Mouse (Mus musculus): ENCODE data around the gene Mlec. TPM values are rescaled to one million over a fixed set of nuclear protein-coding genes. Genes with fewer than 3 reads are reported as not detected.
A peak's percentile ranks its signal among the peaks of the same experiment; 100 is the strongest.

The Mlec gene
- 100 to 1,000 TPM; 216 to 235 TPM for total RNA-seq (2021)
- long read RNA-seq, experiment 1, full-length matches to known transcripts: 108 of 183 reads
- long read RNA-seq, experiment 1, partial matches to known transcripts: 0 of 183 reads
- long read RNA-seq, experiment 1, other reads (novel, unspliced or antisense): 75 of 183 reads
- long read RNA-seq, experiment 2, full-length matches to known transcripts: 127 of 200 reads
- long read RNA-seq, experiment 2, partial matches to known transcripts: 3 of 200 reads
- long read RNA-seq, experiment 2, other reads (novel, unspliced or antisense): 70 of 200 reads

DNA sequence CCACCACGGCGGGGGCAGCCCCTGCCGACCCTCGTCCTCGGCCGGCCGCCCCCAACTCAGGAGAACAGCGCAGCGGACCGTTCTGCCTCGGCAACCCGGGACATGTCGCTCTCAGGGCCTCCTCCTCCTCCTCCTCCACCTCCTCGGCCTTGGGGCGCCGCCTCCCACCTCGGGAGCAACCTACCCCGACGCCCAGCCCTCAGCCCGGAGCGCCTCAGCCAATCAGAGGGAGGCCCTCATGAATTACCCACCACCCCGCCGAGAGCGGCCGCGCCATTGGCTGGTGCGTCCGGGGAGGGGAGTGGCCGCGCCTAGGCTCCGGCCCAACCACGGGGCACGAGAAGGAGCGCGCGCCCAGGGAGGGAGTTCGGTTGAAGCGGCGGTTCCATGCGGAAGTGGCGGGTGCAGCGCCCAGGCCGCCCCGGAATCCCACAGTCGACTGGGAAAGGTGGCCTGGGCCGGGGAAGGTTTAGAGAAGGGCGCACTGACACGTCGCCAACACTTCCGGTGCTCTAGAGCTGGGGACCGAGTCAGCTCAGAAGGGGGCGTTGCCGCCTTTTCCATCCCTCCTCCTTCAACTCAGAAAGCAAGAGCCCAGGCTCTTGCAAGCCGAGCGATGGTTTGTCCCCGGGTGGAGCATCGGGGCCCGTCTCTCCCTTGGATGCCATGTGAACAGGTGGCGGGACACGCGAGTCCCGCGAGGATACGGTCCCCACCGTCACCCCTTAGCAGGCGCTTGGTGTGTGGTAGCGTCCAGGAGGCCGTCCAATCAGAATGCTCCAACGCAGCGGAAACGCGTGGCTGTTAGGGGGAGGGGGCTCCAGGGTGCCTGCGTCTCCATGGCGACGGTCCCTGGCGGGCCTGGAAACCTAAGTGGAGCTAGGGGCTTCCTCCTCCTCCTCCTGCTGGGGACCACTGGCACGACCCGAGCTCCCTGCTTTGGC, at the start of gene Mlec:
Mlec (minus strand) TSS at position 140 of the 944 bp plus-strand sequence.
- intact Hi-C loops (cut with DNase I; ENCODE audit: low total_unique reads): no loop called here
- DNase-seq: peak; percentile 99

GRCm38 (mm10) chr5:115207244-115207643, 49.3 kb upstream of the Mlec start:
- intact Hi-C loops (cut with DNase I; ENCODE audit: low total_unique reads): no loop called here
- DNase-seq: no peak

DNA sequence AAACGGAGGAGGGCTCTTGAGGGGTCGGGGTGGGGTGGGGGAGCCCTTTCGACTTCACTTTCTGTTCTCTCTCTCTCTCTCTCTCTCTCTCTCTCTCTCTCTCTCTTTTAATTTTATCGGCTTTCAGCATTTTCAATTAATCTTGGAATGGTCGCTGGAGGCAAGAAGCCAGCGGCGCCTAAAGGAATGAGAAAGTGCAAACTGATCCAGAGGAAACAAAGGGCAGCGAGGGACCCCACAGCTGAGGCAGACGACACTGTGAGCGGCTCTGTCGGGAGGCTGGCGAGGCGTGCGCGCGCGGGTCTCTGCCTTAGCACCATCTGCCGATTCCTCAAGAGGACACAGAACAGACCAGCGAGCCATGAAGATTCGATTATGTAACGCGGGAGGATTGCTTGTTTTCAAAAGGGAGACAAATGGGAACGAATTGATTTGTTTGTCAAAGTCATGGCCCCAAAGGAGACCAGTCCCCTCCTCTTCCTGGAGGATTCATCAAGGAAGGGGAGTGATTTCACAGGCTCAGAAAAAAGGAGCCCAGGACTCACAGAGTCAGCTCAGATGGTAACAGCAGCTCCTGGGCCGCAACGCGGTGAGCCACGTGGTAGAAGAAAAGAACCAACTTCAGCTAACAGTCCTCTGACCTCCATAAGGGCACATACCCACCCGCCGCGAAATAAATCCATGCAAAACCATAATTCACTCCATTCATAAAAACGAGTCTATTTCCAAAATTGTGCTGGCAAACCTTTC, 46.8 kb upstream of the Mlec start:
- intact Hi-C loops (cut with DNase I; ENCODE audit: low total_unique reads): no loop called here
- DNase-seq: no peak

GRCm38 (mm10) chr5:115203735-115204561, 46.0 kb upstream of the Mlec start:
- DNase-seq: no peak
- intact Hi-C loops (cut with DNase I; ENCODE audit: low total_unique reads): no loop called here

- DNase-seq: no peak
- intact Hi-C loops (cut with DNase I; ENCODE audit: low total_unique reads): no loop called here
These were observed 36.7 kb upstream of the Mlec start for GRCm38 (mm10) chr5:115194626-115195221.

DNA sequence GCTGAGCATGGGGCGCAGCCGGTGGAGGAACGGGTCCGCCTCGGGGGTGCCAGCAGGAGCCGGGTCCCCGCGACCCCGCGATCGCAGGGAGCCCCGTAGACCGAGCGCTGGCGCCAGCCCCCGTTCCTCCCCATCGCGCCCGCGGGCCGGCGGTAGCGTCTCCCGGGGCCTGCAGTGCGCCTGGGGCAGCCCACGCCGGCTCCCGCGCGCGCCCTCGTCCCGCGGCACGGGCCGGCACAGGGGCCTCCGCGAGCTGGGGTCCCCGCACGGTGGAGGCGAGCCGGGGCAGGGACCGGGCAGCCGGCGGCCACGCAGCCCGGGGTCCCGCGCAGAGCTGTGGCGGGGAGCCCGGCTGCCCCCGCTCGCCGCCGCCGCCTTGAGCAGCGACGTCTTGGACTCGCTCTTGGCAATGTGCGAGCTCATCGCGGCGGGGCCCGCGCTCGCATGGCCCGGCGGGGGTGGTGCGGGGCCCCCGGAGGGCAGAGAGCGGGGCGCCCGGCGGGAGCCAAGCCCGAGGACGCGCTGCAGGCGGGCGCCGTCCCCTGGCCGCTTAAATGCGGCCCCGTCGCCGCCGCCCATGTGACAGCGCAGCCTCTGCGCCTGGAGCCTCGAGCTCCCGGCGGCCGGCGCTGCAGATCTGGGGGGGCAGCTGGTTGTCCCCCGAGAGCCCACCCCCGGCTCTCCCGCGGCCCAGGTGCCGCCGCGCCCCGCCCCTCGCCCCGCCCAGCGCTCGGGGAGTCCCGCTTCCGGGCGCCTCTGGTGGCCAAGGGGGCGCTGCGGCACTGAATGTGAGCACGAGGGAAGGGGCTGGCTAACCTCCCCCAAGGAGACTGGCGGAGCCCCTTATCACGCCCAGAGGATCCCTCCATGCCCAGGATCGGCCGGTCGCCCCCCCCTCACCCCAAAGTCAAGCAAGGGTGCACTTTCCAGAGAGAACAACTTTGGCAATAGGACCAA, 36.0 kb upstream of the Mlec start, which contains the start of gene Cabp1:
Cabp1 (minus strand) TSS at position 713 of the 957 bp plus-strand sequence.
- DNase-seq: peak; percentile 51
- intact Hi-C loops (cut with DNase I; ENCODE audit: low total_unique reads): no loop called here

GRCm38 (mm10) chr5:115193226-115193625, 35.2 kb upstream of the Mlec start:
- DNase-seq: peak; percentile 73
- intact Hi-C loops (cut with DNase I; ENCODE audit: low total_unique reads): no loop called here

GRCm38 (mm10) chr5:115192828-115193195, 34.8 kb upstream of the Mlec start:
- DNase-seq: no peak
- intact Hi-C loops (cut with DNase I; ENCODE audit: low total_unique reads): no loop called here

DNA sequence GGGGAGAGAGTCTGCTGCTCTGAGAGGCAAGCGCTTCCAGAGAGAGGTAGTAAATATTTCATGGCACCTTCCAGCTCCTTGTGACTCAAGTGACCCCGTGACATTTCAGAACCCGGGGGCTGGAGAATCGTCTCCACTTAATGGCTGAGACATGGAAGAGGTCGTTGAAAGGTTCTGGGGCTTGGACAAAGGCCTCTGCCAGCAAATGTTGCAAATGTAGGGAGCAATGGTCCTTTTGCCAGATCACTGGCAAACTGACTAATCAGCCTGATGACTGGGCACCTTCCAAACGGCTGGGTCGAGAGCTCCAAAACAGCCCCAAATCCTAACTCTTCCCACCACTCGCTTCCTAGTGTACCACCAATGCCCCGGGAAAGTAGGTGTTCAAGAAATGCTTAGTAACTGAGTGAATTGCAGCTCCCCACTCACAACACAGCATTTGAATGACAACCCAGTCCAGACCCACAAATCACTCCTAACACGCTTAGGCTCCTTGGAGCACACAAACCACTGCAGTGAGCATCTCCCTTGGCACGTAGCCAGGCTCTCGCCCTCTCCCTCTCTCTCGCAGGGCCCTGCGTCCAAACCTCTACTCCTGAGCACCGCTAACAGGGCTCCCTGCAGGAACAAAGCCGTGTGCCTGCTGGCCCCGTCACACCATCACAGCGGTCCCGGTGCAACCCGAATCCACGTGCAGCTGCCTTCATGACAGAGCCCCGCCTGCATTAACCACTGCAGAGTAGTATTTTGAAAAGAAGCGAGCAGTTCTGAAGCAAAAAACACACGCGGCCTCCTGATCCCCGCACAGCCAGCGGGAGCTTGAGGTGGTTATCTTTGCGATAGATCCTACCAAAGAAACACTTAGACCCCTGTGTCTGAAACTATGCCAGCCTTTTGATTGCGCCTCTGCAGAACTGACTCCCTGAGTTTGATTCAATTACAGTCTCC, 34.2 kb upstream of the Mlec start:
- no peak for DNase-seq
- intact Hi-C loops (cut with DNase I; ENCODE audit: low total_unique reads): no loop called here

GRCm38 (mm10) chr5:115190081-115190480, 32.1 kb upstream of the Mlec start:
- DNase-seq: no peak
- intact Hi-C loops (cut with DNase I; ENCODE audit: low total_unique reads): no loop called here

GRCm38 (mm10) chr5:115188824-115189223, 30.8 kb upstream of the Mlec start:
- no peak for DNase-seq
- intact Hi-C loops (cut with DNase I; ENCODE audit: low total_unique reads): no loop called here

DNA sequence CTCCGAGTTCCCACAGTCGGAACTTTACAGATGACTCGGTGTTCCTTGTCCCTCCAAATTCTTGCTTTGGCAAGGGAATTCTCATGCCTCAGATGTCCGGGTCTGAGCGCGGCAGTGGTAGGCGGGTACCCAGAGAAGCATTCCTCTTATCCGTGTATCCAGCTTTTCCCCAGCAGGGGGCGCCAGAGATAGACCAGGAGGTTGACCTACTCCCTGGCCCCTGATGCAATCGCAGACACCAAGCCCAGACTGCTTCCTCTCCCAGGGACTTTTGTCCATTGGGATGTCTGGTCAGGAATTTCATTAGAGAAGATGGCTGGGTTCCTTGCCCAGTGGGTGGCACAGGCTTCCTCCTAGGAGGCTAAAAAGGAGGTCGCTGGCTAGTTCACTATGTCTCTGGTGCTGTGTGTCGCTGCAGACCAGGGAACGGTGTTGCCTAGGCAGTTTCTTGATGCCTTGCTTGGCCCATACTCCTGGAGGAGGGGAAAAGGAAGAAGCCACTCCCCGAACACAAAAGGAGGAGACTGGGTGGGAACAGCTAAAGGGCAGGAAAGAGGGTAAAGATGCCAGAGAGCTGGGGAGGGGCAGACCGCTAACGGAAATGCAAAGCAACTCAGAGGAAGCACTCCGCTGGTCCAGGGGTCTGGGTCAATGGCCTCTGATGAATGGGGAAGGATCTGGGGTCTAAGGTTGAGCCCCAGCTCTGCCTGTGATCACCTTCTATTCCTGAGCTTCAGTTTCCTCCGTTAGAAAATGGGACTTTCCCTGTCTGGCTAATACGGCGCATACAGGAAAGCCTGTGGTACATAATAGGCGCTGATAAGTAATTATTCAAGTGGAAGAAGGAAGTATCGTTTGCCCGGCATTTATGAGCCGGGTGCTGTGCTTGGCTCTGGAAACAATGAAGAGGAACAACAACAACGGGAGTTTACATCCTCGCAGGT, 29.5 kb upstream of the Mlec start:
- peak; percentile 95 for DNase-seq
- intact Hi-C loops (cut with DNase I; ENCODE audit: low total_unique reads): loop anchor here (2.0 kb wide), 1 partner anchor 47 kb away; the partner anchor contains the start of gene Pop5

- DNase-seq: no peak
- intact Hi-C loops (cut with DNase I; ENCODE audit: low total_unique reads): loop anchor here (2.0 kb wide), 1 partner anchor 48 kb away; the partner anchor contains the start of gene Pop5
These were observed 28.5 kb upstream of the Mlec start for GRCm38 (mm10) chr5:115186371-115187073.

GRCm38 (mm10) chr5:115184726-115185125, 26.7 kb upstream of the Mlec start:
- intact Hi-C loops (cut with DNase I; ENCODE audit: low total_unique reads): no loop called here
- DNase-seq: no peak

DNA sequence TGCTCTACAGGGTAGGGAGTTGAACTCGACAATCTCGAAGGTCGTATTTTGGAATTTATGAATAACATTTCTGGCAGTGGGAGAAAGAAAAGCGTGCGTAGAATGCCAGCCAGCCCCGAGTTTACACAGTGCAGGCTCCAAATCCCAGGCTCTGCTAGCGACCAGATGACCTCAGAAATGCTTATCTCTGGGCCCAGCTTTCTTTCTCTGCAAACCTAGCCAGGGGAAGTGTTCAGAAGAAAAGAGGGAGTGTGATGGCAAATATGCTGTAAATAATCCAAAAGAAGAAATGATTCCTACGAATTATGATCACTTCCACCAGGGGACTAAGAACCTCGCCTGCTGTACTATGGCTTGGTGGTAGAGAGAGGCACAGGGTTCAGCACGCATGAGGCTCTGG, 25.5 kb upstream of the Mlec start:
- intact Hi-C loops (cut with DNase I; ENCODE audit: low total_unique reads): no loop called here
- no peak for DNase-seq

Measured in gastrocnemius, postnatal 14 days (tissue).